Mouse (Mus musculus): ENCODE results near the gene Ubxn4. TPM values are rescaled to one million over a fixed set of nuclear protein-coding genes. Genes with fewer than 3 reads are reported as not detected.
"Not testable (repeated sequence)": the region's sequence is repeated elsewhere in the genome, so short reads cannot be mapped to it uniquely, and the experiment has no call there.

The Ubxn4 gene
- total and polyA plus RNA-seq, 2 experiments from 2014 or later = 45.6 to 73.0 TPM

GRCm38 (mm10) chr1:128243996-128244726, 397 bp downstream of the Ubxn4 start:
- peak; percentile 98 for DNase-seq (ENCODE audit: low spot score)
- Histone ChIP-seq H3K27ac (peak overlapping the region; percentile 89), H3K4me2 (ENCODE audit: low read depth, low read length) (peak overlapping the region; percentile 70), H3K9me3 (ENCODE audit: low read length) (no peaks in the 10 kb centered on the region), H3K4me1 (ENCODE audit: insufficient read depth, low read length) (peaks cover 9% of the 10 kb centered on the region), H3K27me3 (ENCODE audit: insufficient read depth, low read length) (no peaks in the 10 kb centered on the region), H3K4me3 (ENCODE audit: low read length) (peak overlapping the region; percentile 61), H3K9ac (replicated peaks; ENCODE audit: low read length) (peak overlapping the region; percentile 75), H3K36me3 (ENCODE audit: insufficient read depth, low read length) (no peaks in the 10 kb centered on the region)
- under 1% methylated on average over 71 of the region's 71 CpGs for WGBS
- no peak for TF ChIP-seq CTCF (IDR thresholded peaks at IDR 0.05; ENCODE audit: low read depth)
- ATAC-seq = peak; percentile 96

- peak overlapping the region; percentile 75 for H3K9ac ChIP-seq (replicated peaks; ENCODE audit: low read length)
- DNase-seq (ENCODE audit: low spot score) = peak; percentile 39
- H3K4me1 ChIP-seq (ENCODE audit: insufficient read depth, low read length) = peaks cover 9% of the 10 kb centered on the region
- H3K27ac ChIP-seq = peak overlapping the region; percentile 89
- no peaks in the 10 kb centered on the region for H3K9me3 ChIP-seq (ENCODE audit: low read length)
- peak overlapping the region; percentile 70 for H3K4me2 ChIP-seq (ENCODE audit: low read depth, low read length)
- no peaks in the 10 kb centered on the region for H3K36me3 ChIP-seq (ENCODE audit: insufficient read depth, low read length)
- ATAC-seq = peak; percentile 48
- WGBS = under 1% methylated on average over 17 of the region's 19 CpGs
- H3K4me3 ChIP-seq (ENCODE audit: low read length) = peak overlapping the region; percentile 61
- no peaks in the 10 kb centered on the region for H3K27me3 ChIP-seq (ENCODE audit: insufficient read depth, low read length)
- no peak for TF ChIP-seq CTCF (IDR thresholded peaks at IDR 0.05; ENCODE audit: low read depth)
These were observed 1.1 kb downstream of the Ubxn4 start for GRCm38 (mm10) chr1:128244727-128245355.

DNA sequence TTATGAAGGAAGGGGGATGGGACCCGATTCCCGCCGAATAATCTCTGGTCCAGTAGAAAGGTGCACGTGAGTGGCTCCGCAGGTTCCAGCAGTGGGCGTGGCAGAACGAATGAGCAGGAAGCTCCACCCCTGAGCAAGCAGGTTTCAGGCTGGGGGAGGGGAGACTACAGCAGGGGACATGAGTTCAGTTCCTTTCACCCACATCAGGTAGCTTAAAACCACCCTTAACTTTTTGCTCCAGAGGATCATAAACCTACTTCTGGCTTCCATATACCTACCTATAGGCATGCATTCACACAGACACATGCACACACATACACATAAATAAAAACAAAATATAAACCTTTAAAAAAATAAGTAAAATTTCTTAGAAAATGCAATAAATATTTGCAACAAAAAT, 23.3 kb downstream of the Ubxn4 start:
- not testable (repeated sequence) for H3K27me3 ChIP-seq (ENCODE audit: insufficient read depth, low read length); ATAC-seq; H3K9me3 ChIP-seq (ENCODE audit: low read length); DNase-seq (ENCODE audit: low spot score); H3K4me3 ChIP-seq (ENCODE audit: low read length); H3K9ac ChIP-seq (replicated peaks; ENCODE audit: low read length); H3K27ac ChIP-seq; H3K4me2 ChIP-seq (ENCODE audit: low read depth, low read length); H3K4me1 ChIP-seq (ENCODE audit: insufficient read depth, low read length)
- WGBS = 82% methylated on average over 7 of the region's 7 CpGs
- peaks cover 52% of the 10 kb centered on the region for H3K36me3 ChIP-seq (ENCODE audit: insufficient read depth, low read length)

GRCm38 (mm10) chr1:128270731-128271130, 27.0 kb downstream of the Ubxn4 start:
- Histone ChIP-seq H3K27ac (no peak overlapping the region), H3K9ac (replicated peaks; ENCODE audit: low read length) (no peak overlapping the region), H3K4me2 (ENCODE audit: low read depth, low read length) (no peak overlapping the region), H3K27me3 (ENCODE audit: insufficient read depth, low read length) (no peaks in the 10 kb centered on the region), H3K36me3 (ENCODE audit: insufficient read depth, low read length) (peaks cover 52% of the 10 kb centered on the region), H3K9me3 (ENCODE audit: low read length) (no peaks in the 10 kb centered on the region), H3K4me3 (ENCODE audit: low read length) (no peak overlapping the region), H3K4me1 (ENCODE audit: insufficient read depth, low read length) (no peaks in the 10 kb centered on the region)
- DNase-seq (ENCODE audit: low spot score) (no peak), ATAC-seq (no peak)
- 93% methylated on average over 3 of the region's 3 CpGs for WGBS
- no peak for TF ChIP-seq CTCF (IDR thresholded peaks at IDR 0.05; ENCODE audit: low read depth)

DNA sequence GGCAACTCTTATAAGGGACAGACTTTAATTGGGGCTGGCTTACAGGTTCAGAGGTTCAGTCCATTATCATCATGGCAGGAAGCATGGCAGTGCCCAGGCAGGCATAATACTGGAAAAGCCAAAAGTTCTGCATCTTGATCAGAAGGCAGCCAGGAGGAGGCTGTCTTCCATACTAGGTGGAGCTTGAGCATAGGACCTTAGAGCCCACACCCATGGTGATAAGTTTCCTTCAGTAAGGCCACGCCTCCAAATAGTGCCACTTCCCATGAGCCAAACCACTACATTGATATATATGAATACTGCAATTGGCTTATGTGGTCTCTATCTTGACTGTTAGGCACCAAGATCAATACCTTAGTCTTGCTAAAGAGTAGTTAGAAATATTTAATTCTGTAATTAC, 32.1 kb downstream of the Ubxn4 start:
- H3K27ac ChIP-seq = no peak overlapping the region
- H3K4me1 ChIP-seq (ENCODE audit: insufficient read depth, low read length) = no peaks in the 10 kb centered on the region
- no peak overlapping the region for H3K4me2 ChIP-seq (ENCODE audit: low read depth, low read length)
- no peak for TF ChIP-seq CTCF (IDR thresholded peaks at IDR 0.05; ENCODE audit: low read depth)
- ATAC-seq (no peak), DNase-seq (ENCODE audit: low spot score) (no peak)
- H3K36me3 ChIP-seq (ENCODE audit: insufficient read depth, low read length) = peaks cover 52% of the 10 kb centered on the region
- H3K27me3 ChIP-seq (ENCODE audit: insufficient read depth, low read length) = no peaks in the 10 kb centered on the region
- WGBS = 97% methylated on average over 1 of the region's 1 CpGs
- H3K4me3 ChIP-seq (ENCODE audit: low read length) = no peak overlapping the region
- H3K9ac ChIP-seq (replicated peaks; ENCODE audit: low read length) = no peak overlapping the region
- no peaks in the 10 kb centered on the region for H3K9me3 ChIP-seq (ENCODE audit: low read length)

DNA sequence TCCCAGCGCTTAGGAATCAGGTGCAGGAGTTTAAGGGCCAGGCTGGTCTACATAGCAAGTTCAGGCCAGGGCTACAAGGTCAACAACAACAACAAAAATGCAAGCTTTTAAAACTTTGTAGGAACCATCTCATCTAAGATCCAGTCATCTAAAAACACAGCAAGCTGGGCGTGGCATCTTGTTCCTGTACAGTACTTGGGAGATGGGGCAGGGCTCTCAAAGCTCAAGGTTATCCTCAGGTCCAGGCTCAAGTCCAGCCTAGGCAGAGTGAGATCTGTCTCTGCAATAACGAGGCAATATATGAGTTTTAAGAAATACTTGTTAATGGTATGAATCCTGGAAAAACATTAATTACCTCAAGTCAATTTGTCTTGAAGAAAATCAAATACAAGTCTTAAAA, 34.8 kb downstream of the Ubxn4 start:
- no peak overlapping the region for H3K9ac ChIP-seq (replicated peaks; ENCODE audit: low read length)
- peaks cover 47% of the 10 kb centered on the region for H3K36me3 ChIP-seq (ENCODE audit: insufficient read depth, low read length)

GRCm38 (mm10) chr1:128281753-128282152, 38.0 kb downstream of the Ubxn4 start:
- Histone ChIP-seq H3K36me3 (ENCODE audit: insufficient read depth, low read length) (peaks cover 26% of the 10 kb centered on the region), H3K9ac (replicated peaks; ENCODE audit: low read length) (no peak overlapping the region)
- no peak for ATAC-seq

More for the DNA sequence above, 34.8 kb downstream of the Ubxn4 start:
- H3K9me3 ChIP-seq (ENCODE audit: low read length) = no peaks in the 10 kb centered on the region
- WGBS = 96% methylated on average over 3 of the region's 3 CpGs
- no peak overlapping the region for H3K4me3 ChIP-seq (ENCODE audit: low read length)
- H3K27me3 ChIP-seq (ENCODE audit: insufficient read depth, low read length) = no peaks in the 10 kb centered on the region
- TF ChIP-seq CTCF (IDR thresholded peaks at IDR 0.05; ENCODE audit: low read depth) = no peak
- H3K4me2 ChIP-seq (ENCODE audit: low read depth, low read length) = no peak overlapping the region
- no peak for DNase-seq (ENCODE audit: low spot score)
- no peak for ATAC-seq
- no peak overlapping the region for H3K27ac ChIP-seq
- H3K4me1 ChIP-seq (ENCODE audit: insufficient read depth, low read length) = no peaks in the 10 kb centered on the region

More at GRCm38 (mm10) chr1:128281753-128282152, 38.0 kb downstream of the Ubxn4 start:
- Histone ChIP-seq H3K4me3 (ENCODE audit: low read length) (no peak overlapping the region), H3K4me2 (ENCODE audit: low read depth, low read length) (no peak overlapping the region), H3K9me3 (ENCODE audit: low read length) (no peaks in the 10 kb centered on the region), H3K27ac (no peak overlapping the region), H3K27me3 (ENCODE audit: insufficient read depth, low read length) (no peaks in the 10 kb centered on the region), H3K4me1 (ENCODE audit: insufficient read depth, low read length) (no peaks in the 10 kb centered on the region)
- TF ChIP-seq CTCF (IDR thresholded peaks at IDR 0.05; ENCODE audit: low read depth) = peak; percentile 31
- peak; percentile 20 for DNase-seq (ENCODE audit: low spot score)
- WGBS = 97% methylated on average over 3 of the region's 3 CpGs

Measured in hindbrain, postnatal 0 days (tissue).